Mouse (Mus musculus) v-Abl transformed pro-B cells (cell line): ENCODE measurements around the gene Olfr49.

Experiments
- in situ Hi-C, 2 experiments: fragments of 400-800 bp; cut with MboI; formaldehyde crosslinking; loops; one replicate each; pipeline ENCODE4 v1.15.1; 2025; ENCODE audit not compliant: unreplicated experiment in 2 of 2

Olfr49 gene

GRCm38 (mm10) chr14:54233559-54234143 is 51.1 kb downstream of the Olfr49 start:
- in situ Hi-C loops, result loop anchor here (5.0 to 10.0 kb wide), 2 partner anchors 181 to 214 kb away; partner anchors contain the start of gene Slc7a7 (in 1 of the 2)

- in situ Hi-C loops, result loop anchor here (5.0 to 10.0 kb wide), 2 partner anchors 182 to 214 kb away; partner anchors contain the start of gene Slc7a7 (in 1 of the 2)
These were observed 51.8 kb downstream of the Olfr49 start for GRCm38 (mm10) chr14:54232811-54233558.

- in situ Hi-C loops, result loop anchor here (5.0 to 10.0 kb wide), 2 partner anchors 183 to 215 kb away; partner anchors contain the start of gene Slc7a7 (in 1 of the 2)
These were observed 52.6 kb downstream of the Olfr49 start for GRCm38 (mm10) chr14:54232143-54232542.

GRCm38 (mm10) chr14:54231176-54231956 is 53.4 kb downstream of the Olfr49 start:
- in situ Hi-C loops, result loop anchor here (5.0 to 10.0 kb wide), 2 partner anchors 183 to 216 kb away; partner anchors contain the start of gene Slc7a7 (in 1 of the 2)

GRCm38 (mm10) chr14:54230638-54231150 is 54.0 kb downstream of the Olfr49 start:
- in situ Hi-C loops, result loop anchor here (5.0 to 10.0 kb wide), 2 partner anchors 184 to 217 kb away; partner anchors contain the start of gene Slc7a7 (in 1 of the 2)

GRCm38 (mm10) chr14:54229849-54230248 is 54.9 kb downstream of the Olfr49 start:
- in situ Hi-C loops, result loop anchor here (5.0 to 10.0 kb wide), 7 partner anchors 97 to 475 kb away; partner anchors contain the start of gene Slc7a7 (in 1 of the 2)

GRCm38 (mm10) chr14:54228933-54229713 is 55.6 kb downstream of the Olfr49 start:
- in situ Hi-C loops, result loop anchor here (5.0 to 10.0 kb wide), 5 partner anchors 98 to 476 kb away; no protein-coding TSS in a partner anchor

GRCm38 (mm10) chr14:54228501-54228900 is 56.2 kb downstream of the Olfr49 start:
- in situ Hi-C loops, result loop anchor here (5.0 to 10.0 kb wide), 5 partner anchors 99 to 476 kb away; no protein-coding TSS in a partner anchor
